Mouse (Mus musculus) granulocyte monocyte progenitor cell, adult 5-6 weeks (primary cell): ENCODE measurements at regions not wholly inside any gene's neighbourhood (a gene's known extent, or its start where the extent isn't known, plus 50 kb on each side); places are given as distances from the start of the nearest gene placed in this dataset.

Experiments
- ATAC-seq: replicated peaks from 2 replicates; pipeline ENCODE4 v1.8.0; 2016; ENCODE audit warnings: mild to moderate bottlenecking, moderate TSS enrichment, inconsistent platforms; ENCODE audit not compliant: poor library complexity, severe bottlenecking

DNA sequence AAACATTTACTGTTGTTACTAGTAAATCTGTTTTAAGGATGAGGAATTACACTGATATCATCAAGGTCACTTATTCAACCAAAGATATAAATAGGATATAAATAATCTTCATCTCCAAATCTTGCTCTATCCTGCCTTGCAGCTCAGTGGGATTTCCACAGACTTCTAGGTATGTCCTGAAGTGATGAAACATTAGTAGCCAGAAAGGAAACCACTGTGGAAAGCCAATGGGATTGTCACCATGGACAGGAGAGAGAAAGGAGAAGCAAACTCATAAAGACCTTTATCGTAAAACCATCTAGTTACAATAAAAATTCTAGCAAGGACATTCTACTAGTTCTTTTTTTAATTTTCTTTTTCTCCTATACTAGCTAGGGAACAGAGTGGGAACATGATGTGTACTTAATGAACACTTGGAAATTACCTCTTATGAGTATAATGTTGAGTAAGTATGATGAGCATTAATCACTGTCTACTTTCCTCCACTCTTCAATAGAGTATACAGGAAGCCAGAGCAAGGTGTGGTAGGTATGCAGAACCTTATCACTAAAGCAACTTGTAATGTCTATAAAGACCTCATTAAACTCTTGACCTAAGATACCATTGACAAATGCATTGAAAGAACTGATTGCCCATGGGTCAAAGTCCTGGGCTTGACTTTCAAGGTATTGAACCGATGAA is 219.4 kb upstream of the Atp2b1 start:
- no peak for ATAC-seq

DNA sequence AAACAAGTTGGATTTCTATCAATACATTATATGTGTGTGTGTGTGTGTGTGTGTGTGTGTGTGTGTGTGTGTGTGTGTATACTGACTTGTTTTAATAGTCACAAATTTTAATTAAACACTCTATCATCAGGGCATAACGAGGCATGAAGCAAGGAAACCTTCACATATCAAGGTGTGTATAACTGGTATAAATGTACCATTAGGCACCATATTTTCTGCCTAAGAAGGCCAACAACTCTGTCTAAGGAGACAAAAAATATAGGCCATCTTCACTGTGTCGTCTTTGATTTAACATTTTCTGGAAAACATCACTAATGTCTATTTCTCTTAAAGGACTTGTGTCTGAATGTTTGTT is 218.9 kb upstream of the Atp2b1 start:
- ATAC-seq: no peak

DNA sequence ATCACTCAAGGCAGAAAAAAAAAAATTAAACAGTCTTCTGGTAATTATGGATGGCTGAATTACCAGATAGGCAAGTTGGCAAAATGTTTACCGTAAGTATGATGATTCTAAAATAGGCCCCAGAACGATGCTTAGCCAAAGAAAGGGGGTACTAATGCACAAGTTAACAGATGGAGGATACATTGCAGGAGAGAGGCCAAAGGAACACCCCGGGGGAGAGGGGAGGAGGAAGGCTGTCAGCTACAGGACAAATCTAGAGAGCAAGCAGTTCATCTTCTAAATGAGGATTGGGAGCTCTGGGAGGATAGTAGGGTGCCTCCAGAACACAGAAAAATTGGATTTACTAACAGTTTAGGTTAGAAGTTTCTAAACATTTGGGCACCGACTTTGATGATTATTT is 216.3 kb upstream of the Atp2b1 start:
- ATAC-seq: no peak

DNA sequence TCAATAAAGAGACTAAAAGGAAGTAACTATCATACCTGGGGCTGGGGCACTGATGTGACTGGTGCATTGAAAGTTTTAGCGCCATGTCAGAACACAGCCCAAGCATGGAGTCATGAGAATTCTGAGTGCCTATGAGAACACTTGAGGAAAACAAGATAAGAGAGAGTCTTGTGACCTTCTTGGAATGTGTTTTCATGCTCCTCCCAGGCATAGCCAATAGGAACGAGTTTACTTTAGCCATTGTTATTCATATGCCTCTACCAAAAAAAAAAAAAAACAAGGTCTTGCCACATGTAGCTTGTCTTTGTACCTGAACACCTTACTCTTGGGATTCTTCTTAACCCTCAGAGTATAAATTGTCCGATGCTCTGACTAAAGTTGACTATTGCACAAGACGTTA is 214.6 kb upstream of the Atp2b1 start:
- ATAC-seq: no peak

DNA sequence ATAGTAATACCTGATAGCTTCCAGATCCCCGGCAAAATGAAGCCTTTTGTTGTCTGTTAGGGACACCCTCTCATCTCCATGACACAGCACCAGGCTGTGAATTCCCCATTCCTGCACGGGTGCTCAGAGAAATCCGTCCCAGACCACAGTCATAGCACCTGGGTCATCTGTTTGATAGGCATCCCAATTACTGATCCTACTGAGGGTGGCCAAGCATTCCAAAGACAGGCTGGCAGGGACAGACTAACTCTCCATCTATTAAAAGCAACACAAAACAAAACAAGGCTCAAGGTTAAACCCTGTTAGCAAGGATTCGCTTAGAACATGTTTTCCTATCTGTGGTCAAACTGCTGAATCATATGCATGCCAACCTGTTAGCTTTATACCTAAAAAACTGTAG is 213.8 kb upstream of the Atp2b1 start:
- no peak for ATAC-seq

DNA sequence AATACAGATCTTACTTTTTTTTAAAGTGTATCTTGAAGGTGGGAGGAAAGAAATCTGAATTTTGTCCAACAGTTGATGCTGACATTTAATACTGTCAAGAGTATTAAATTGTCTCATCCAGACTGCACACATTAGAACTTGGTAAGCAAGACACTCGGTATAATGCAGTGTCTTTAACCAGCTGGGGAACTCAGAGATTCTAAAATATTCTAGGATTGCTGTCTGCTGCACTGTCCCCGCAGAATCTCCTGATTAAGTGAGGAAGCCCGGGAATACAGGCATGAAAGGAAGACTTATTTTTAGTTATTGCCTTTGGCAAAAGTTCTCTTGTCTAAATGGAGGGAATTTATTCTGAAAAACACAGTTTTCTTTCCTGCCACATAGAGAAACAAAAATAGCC is 212.9 kb upstream of the Atp2b1 start:
- no peak for ATAC-seq

DNA sequence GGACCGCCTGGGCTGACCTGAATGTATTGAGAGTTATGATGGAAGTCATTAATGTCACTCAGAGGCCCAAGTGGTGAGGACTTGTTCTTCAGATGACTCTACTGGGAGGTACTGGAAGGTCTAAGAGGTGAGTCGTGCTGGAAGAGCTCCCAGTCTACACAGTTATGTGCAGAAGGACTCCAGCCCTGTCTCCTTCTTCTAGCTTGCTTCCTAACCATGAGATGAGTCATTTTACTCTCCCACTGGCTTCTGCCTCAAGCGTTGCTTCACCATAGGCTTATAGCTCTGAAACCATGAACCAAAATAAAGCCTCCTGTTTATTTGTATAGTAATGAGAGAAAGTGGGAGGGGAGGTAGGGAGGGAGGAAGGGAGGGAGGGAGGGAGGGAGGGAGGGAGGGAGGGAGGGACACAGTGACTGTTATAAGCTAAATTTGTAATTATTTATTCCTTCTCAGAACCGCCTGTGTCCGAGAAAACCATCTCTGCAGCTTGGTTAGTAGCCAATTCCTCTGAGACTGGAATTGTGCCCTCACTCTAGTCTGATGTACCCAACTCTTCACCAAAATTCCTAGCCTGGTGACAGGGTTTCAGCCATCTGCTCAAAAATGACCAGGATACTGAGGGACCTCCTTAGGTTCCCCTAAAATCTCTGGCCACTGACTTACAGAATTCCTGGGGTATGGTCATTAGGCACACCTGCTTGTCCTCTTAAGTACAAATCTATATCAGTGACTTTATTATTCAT is 211.6 kb upstream of the Atp2b1 start:
- no peak for ATAC-seq

DNA sequence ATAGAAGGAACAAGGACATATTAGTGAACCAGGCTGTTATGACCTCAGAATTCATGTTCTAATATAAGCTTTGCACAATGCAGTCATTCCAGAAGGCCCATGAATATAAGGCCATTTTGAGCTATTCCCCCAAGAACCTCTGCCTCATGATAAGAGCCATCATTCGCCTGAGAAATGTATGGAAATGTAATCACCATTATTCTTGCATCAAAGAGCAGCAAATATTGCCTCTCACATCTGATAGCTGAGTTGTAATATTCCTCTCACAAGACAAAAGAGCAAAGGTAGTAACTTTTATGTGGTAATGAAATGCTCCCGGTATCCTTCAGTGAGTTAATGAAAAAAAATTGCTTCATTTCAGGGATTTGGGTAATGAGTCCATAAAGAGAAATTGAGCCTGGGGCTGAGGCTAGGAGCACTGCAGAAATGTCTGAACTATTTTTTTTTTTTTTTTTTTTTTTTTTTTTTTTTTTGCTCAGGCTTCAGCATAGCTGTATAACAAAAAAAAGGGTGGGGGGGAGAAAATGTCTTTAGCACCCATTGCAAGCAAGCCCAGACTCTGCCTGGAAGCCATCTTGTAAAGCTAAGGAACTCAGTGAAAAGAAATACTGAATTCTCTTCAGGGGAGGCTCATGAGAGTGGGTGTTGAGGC is 210.4 kb upstream of the Atp2b1 start:
- ATAC-seq: no peak

DNA sequence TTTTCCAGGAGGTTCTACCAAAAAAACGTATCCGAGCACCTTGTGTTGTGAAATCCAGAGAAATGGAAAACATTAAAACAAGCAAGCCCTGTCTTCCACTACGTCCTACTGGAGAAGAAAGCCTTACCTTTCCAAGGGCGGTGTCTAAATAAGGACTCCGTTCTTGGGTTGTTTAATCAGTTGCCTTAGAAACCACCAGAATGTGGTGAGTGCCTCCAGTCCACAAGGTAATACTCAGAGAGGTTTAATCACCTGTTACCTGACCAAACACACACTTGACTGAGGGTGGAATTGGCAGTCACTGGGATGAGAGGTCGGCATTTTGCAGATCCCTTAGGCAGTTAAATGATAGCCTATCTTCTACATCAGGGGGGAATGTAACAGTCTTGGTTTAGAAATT is 209.6 kb upstream of the Atp2b1 start:
- ATAC-seq: no peak

DNA sequence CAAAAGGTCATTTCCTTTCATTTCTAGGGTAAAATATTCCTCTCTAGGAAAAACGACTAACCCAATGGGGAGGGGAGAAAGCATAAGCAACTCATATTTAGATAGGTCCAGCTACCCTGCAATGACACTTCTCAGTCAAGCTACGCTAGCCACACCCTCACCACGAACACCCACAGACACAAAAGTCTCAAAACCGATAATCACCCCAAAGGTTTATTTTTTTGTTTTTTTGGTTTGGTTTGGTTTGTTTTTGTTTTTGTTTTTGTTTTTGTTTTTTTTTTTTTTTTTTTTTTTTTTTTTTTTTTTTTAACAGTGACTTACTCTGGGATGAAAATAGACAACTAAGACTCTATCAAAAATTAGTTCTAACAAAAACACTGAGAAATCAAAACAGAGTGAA is 196.3 kb upstream of the Atp2b1 start:
- ATAC-seq: no peak

DNA sequence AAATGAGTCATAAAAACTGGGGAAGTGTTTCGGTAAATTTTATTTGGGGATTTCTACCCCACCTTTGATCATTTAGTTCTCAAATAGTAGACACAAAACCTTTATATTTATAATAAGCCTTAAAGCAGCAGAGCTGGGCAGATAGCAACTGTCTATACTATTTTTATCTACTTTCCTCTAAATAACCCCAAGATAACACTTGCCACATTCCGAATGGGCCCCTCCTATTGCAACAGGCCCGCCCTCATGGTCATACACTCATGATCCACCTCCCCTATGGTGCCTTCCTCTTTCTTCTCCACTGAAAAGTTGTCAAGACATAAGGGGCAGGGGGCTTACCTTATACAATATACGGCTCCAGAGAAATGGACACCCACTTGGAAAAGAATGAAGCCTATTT is 195.5 kb upstream of the Atp2b1 start:
- ATAC-seq: peak; percentile 95

DNA sequence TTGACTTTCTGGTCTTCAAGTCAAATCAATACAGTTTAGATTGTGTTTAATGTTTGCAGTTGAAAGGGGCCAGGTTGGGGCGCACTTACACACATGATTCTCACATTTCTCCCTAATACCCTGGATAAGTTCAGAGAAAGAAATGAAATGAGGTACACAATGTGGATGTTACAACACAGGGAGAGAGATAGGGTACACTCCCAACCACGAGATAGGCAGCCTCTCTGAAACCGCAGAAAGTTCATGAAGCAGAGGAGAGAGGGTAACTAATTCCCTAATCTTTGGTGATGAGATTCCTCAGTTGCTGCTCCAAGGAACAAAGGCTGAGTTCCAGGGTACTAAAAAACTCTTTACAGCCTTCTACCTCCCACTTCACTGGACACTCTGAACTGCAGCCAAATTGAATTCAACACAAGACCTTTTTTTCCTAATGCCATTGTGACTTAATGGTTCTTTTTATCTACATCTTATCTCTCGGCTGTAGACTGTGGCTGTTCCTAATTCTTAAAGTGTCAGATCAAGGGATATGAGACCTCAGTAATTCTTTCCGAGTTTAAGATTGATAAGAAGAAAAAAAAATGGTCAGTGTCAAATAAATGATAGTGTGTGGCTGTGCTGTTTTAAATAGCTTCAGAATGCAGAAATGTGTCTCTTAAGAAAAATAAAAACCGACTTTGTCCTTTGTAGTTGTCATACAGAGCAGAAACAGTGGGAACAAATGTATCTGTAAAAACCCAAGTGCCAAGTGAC is 193.8 kb upstream of the Atp2b1 start:
- ATAC-seq: 0 out of 2 replicates have a peak, but pooled peaks have one; percentile 26

DNA sequence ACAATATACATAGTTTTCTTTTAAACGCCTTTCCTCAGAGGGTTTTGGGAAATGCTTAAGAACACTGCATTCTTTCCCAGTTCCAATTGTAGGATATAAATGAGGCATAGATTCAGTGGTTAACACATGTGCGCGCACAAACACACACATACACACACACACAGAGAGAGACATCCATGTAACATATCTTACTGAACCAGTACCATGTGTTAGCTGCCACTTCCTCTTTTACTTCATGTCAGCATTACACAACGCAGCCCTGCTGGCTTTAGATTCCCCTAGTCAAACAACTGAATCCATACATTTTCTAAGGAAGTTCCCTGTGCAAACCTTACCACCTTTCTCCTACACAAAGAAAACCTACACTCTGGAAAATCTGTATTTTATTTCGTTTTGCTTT is 189.1 kb upstream of the Atp2b1 start:
- peak; percentile 98 for ATAC-seq

DNA sequence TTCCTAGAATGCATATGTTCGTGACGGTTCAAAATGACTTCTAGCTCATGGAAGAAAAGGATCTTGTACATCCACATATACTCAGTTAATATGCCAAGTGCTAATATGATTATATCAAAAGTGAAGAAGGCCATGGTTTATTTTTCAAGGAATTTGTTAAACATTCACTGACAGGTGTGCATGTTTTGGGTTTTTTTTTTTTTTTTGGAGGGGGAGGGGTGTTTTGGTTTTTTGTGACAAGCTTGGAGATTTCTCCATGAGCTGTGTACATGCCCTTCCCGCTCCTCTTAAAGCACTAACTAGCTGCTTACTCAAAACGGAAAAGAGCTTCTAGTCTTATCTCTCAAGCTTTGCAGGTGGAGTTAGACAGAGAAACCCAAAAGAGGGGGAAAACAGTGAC is 187.1 kb upstream of the Atp2b1 start:
- no peak for ATAC-seq

DNA sequence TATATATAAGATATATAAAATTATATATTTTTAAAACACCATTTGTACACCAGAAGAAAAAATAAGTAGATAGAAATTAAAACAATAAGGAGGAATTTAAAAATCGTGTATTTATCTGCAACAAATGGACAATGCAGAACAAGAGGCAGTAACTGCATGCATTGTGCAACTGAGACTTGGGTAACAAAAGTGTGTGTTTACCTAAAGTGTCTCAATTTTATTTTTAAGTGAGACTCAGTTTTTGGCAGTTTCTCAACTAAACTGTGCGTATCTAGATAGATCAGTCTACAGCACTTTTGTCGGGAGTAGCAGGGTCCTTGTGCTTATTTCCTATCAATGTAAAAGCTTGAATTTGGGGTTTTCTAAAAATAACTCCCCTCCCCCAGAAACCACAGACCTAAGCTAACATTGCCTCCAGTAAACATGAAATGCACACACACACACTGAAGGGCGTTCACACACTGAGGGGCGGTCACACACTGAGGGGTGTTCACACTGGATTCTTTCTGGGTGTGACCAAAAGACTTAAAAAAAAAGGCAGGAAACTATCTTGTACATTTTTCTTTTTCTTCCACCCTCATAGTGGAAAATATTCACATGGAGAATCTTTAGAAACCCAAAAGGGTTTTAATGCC is 185.7 kb upstream of the Atp2b1 start:
- peak; percentile 71 for ATAC-seq

DNA sequence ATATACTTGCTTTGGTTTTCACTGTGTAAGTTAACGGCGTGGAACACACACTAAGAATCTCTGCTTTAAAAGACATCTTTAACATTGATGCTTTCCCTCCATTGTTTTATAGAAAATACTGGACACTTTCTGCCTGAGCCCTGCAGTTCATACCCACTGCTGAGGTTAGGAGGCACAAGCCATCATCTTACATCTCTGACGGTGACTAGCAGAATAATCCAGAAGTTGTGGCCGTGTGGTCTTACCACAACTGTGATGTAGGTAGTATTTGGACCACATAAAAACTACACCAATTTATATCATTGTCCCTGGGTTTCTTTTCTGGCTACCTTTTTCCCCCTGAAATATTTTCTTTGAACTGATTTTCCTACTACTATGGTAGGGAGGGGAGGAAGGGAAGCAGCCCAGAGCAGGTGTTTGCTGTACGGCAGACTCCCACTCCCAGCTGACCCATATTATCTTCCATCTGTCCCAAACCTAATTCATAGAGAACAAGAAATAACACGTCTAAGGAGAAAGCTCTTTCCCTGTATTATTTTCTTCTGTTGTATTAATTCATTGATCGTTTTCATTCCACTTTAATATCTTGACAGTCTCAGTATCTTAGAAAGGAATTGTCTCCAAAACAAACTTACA is 180.1 kb upstream of the Atp2b1 start:
- no peak; the same call in 1 of the 2 replicates for ATAC-seq

DNA sequence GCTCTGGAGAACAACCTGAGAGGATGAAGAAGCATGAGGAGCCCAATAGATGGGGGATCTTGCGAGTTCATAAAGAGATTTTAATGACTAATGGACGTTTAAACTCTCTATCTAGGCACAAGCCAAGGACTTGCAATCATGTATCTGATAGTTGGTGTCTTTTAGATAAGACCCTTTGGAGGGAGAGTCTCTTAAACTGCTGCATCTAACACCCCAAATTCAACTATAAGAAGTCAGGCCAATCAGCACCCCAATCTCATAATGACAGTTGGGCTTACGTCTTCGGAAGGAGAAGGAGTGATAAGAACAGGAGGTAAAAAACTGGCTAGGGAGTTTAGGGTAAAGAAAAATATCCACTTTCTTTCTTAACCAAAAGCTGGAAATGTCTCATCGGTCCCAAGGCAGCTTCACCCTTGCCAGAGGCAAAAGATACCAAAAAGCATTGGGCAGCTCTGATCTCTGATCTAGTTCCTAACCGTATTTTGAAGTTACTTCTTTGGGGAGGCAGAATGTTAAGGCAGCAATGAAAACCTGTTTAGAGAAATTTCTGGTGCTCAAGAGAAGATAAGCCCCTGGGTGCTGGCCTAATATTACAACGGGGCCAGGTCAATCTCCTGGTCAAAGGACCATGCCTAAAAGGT is 173.6 kb upstream of the Atp2b1 start:
- no peak for ATAC-seq

DNA sequence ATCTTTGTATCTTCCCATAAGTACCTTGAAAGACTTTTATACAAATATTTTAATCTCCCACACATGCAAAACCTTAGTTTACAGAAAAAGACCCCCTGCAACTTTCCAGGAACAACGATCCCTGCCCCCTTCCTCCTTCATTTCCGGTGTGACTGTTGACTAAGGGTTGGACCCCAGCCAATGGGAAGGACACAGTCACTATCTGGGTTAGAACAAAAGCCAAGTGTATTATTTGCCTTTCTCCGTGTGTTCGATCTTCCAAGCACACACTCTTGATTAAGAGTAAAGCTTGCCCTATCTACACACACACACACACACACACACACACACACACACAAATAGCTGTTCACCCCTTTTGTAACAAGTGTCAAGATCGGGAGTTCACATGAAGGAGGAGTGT is 172.8 kb upstream of the Atp2b1 start:
- ATAC-seq: no peak

DNA sequence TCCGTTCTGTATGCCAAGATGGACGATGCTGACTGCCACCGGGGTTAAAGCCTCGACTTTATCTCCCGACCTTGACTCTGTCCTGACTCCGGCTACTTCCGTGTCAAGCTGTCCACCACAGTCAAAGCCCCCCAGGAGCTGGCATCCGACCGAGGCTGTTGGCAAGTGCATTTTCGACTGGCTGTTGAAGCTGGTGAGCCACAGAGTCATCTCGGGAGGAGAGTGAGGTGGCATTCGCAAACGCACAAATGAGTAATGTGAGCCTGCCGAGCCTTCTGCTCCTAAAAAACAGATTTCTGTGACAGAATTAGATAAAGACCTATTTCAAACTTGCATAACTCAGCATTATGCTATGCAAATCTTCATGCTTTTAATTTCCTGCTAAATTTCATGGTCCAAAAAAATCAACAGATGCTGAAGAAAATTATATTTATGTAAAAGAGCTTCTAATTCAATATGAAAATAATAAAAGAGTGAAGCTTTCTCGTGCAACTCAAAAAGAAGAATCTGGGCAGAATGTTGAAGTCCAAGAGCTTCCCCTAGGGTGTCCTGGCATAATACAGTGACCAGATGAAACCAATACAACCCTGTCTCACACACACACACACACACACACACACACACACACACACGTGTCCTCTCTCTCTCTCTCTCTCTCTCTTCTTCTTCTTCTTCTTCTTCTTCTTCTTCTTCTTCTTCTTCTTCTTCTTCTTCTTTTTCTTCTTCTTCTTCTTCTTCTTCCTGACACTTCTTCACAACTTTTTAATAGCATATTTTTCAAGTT is 171.2 kb upstream of the Atp2b1 start:
- ATAC-seq: no peak
